ENCODE assay signal across 9 mouse cellular contexts in the genomic region with DNA sequence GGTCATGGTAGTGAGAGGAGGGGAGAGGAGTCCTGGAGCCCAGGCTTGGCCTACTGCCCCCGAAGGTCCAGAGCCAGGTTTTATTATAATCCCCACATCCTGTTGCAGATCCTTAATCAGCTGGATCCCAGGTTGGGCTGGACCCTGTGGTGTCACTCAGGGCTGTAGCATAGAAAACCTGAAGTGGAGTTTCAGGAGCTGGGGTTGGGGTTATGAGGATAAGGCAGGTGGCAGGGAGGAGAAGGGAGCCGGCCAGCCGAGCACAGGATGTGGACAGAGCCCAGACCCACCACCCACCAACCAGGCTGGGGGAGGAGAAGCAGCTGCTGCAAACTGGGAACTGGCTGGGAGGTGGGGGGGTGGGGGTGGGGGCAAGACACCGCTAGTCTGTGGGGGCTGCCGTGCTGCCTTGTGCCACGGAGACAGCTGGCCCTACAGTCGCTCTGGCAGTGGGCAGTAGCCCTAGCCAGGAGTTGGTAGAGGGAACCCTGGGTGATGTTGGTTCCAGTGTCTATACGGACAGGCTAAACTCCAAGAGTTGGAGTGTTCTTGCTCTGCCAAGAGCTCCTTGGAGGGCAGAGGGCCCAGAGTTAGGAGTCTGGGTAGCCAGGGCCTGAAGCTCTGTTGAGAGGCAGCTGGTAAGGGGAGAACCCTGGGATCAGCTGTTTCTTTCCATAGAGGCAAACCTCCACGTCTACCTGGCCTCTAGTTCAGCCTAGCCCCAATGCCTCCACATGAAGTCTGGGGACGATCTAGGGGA.
DNase-seq lines count a peak whose midpoint lies in the region; ATAC-seq and TF ChIP-seq lines count a peak whose summit lies in the region.
"Had no signal": no experiment of that assay in that cellular context is flagged by ENCODE, and none has a peak within 500 bp of the region (broad histone marks: within the 10 kb centered on the region; RNA-seq: fewer than 3 reads in every experiment).

No protein-coding gene starts in this region.

- peak overlapping the region; percentile 60 for H3K4me3 ChIP-seq in E14TG2a.4 (replicated peaks; ENCODE audit: low read length)
- no peak overlapping the region for H3K4me3 ChIP-seq in liver, embryonic 13.5 days (replicated peaks)
- no peak overlapping the region for H3K4me3 ChIP-seq in neural tube, embryonic 12.5 days
- H3K4me3 ChIP-seq: megakaryocyte, embryonic 14.5 days had no signal

- no peaks in the 10 kb centered on the region for H3K9me3 ChIP-seq in E14TG2a.4 (ENCODE audit: low read length)
- H3K9me3 ChIP-seq in liver, embryonic 13.5 days (replicated peaks) = no peaks in the 10 kb centered on the region
- no peaks in the 10 kb centered on the region for H3K9me3 ChIP-seq in neural tube, embryonic 12.5 days
- H3K9me3 ChIP-seq: megakaryocyte, embryonic 14.5 days had no signal

- no peak for TF ChIP-seq CTCF in E14TG2a.4 (conservative IDR thresholded peaks at IDR 0.05; ENCODE audit: low read length)

- no peaks in the 10 kb centered on the region for H3K36me3 ChIP-seq in E14TG2a.4 (ENCODE audit: insufficient read depth, low read length)
- no peaks in the 10 kb centered on the region for H3K36me3 ChIP-seq in liver, embryonic 13.5 days
- no peaks in the 10 kb centered on the region for H3K36me3 ChIP-seq in neural tube, embryonic 12.5 days

- no peak overlapping the region for H3K27ac ChIP-seq in liver, embryonic 13.5 days
- peak overlapping the region; percentile 33; the same call in 1 of the 2 replicates for H3K27ac ChIP-seq in neural tube, embryonic 12.5 days

- H3K4me1 ChIP-seq in E14TG2a.4 (replicated peaks; ENCODE audit: low read depth, low read length) = peaks cover 83% of the 10 kb centered on the region
- H3K4me1 ChIP-seq in liver, embryonic 13.5 days (replicated peaks) = no peaks in the 10 kb centered on the region
- H3K4me1 ChIP-seq in neural tube, embryonic 12.5 days = peaks cover 54% of the 10 kb centered on the region
- H3K4me1 ChIP-seq: megakaryocyte, embryonic 14.5 days had no signal

- no peak overlapping the region for H3K4me2 ChIP-seq in liver, embryonic 13.5 days
- H3K4me2 ChIP-seq in neural tube, embryonic 12.5 days (replicated peaks) = no peak overlapping the region

- 41% methylated on average over 10 of the region's 10 CpGs for WGBS in liver, embryonic 13.5 days (ENCODE audit: insufficient replicate concordance)
- 42% methylated on average over 10 of the region's 10 CpGs for WGBS in neural tube, embryonic 12.5 days

- no peak overlapping the region for H3K9ac ChIP-seq in liver, embryonic 13.5 days
- no peak overlapping the region for H3K9ac ChIP-seq in neural tube, embryonic 12.5 days

- peak; percentile 45; the same call in 1 of the 2 replicates for ATAC-seq in liver, embryonic 13.5 days (ENCODE audit: low read depth)
- peak; percentile 73 for ATAC-seq in neural tube, embryonic 12.5 days (ENCODE audit: low FRiP score, low read depth)

- no peaks in the 10 kb centered on the region for H3K27me3 ChIP-seq in E14TG2a.4 (ENCODE audit: insufficient read depth, low read length)
- peaks cover 18% of the 10 kb centered on the region for H3K27me3 ChIP-seq in liver, embryonic 13.5 days
- H3K27me3 ChIP-seq in neural tube, embryonic 12.5 days (replicated peaks) = peaks cover 39% of the 10 kb centered on the region

- peak; percentile 89 for DNase-seq in R1 (ENCODE audit: low read depth, low spot score)
- peak; percentile 77 for DNase-seq in gastrocnemius, postnatal 14 days
- peak; percentile 77 for DNase-seq in hindlimb bud, embryonic 11.5 days (ENCODE audit: extremely low spot score, low read depth, low spot score)
- DNase-seq in liver, embryonic 13.5 days = no peak
- no peak for DNase-seq in ovary, postnatal 10 days (ENCODE audit: low spot score)
- DNase-seq in layer of hippocampus, adult 11-12 months (ENCODE audit: low spot score) = no peak

- intact Hi-C loops in gastrocnemius, postnatal 14 days (cut with DNase I; ENCODE audit: low total_unique reads) = loop anchor here (5.0 to 10.0 kb wide), 2 partner anchors 113 to 140 kb away; partner anchors contain the start of gene Casz1

Comparison
In these comparisons a context has a peak if more than half of its experiments do, and no peak if none do; other contexts are left out.
1. DNase-seq: peak in R1 (single experiment), gastrocnemius, postnatal 14 days (single experiment) and hindlimb bud, embryonic 11.5 days (single experiment); none in liver, embryonic 13.5 days (single experiment), ovary, postnatal 10 days (single experiment) and layer of hippocampus, adult 11-12 months (single experiment).